Mouse (Mus musculus): ENCODE measurements around the gene Mmd2.

Gene Mmd2

DNA sequence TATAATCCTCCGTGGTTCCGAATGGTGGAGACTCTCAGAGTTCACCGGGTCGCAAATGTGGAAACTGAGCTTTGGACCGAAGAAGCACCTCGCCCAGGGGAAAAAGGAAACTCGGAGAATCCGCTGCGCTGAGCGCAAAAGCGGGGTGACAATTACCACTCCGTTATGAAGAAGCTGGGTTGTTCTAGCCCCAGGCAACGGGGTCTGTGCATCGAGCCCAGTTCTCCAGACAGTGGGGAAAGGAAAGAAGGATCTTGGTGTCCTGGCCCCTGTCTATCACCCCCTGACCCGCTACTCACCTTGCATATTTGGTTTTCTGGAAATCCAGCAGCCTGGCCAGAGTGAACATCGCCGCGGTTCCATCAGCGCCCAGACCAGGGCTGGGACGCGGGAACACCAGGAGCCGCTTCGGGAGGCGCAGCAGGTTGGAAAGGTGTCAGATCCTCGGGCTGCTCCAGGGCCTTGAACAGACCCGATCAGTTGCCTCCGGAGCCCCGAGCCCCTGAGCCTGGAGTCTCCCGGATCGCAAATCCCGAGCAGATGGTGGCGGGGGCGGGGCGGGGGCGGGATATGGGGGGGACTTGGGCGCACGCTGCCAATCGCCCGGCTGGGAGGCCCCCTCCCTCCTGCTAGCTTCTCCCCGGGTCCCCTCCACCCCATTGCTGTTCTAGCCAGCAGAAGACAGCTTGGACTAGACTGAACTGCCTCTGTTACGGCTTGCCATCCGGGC, at the start of gene Mmd2:
Gene Mmd2, minus strand, starts transcription at position 542 of the 730 bp plus-strand sequence.
- DNase-seq (ENCODE audit: low spot score): peak; percentile 25

DNA sequence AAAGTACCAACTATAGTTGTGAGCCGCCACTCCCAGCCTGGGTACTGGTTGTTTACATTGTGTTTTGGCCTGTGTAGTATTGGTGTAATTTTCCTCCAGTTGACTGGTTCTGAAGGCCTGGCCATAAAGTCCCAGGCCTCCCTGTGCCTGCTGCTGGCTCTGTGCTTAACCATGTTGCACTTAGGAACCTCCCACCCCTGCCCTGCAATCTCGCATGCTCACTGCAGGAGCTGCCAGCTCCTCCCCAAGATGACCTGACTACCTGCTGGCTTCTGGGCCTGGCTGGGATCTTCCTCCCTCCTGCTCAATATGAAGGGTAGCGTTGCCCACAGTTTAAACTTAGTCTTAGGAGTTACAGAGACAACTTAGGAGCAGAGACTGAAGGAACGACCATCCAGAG, 43.7 kb upstream of the Mmd2 start:
- DNase-seq (ENCODE audit: low spot score): no peak

DNA sequence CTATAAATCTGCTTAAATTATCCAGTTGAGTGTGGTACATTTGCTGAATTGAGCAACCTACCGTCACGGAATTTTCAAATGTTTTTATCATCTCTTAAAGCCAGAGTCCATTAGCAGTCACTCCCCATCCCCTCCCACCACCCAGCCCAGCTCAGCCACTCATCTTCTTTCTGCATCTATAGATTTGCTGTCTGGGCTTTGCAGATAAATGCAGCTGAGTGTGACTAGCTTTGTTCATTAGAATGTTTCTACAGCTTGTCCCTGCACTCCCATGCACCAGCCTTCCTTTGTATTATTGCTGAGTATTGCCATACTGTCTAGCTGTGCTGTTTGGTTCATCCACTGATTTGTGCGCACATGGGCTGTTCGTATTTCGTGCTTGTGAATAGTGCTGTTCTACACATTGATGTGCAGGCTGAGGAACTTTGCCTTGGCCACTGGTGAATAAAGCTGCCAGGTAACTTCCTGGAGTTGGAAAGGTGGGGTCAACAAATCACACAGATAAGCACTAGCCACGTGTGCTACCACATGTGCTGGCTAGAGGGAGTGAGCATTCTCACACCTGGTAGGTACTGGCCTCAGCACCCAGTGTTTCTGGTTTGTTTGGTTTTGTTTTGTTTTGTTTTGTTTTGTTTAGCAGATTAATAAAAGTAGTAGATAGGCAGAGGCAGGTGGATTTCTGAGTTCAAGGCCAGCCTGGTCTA, 42.3 kb upstream of the Mmd2 start:
- no peak for DNase-seq (ENCODE audit: low spot score)

DNA sequence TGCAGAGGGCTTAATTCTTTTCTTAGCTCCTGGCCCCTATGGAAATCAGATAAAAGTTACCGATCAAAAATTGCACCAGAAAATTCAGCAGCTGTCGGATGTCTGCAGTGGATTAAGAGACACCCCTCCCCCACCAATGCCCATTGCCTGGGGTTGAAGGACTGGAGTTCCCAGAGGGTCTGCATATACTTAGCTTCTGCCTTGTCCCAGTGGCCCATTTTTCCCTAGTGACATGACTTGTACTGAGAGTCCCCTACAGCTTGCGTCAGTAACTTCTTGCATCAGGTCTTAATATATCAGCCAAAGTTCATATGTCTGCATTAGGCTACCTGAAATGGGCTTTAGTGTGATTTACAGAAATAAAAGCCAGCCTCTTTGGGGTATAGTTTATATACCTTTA, 41.8 kb upstream of the Mmd2 start:
- DNase-seq (ENCODE audit: low spot score): no peak

DNA sequence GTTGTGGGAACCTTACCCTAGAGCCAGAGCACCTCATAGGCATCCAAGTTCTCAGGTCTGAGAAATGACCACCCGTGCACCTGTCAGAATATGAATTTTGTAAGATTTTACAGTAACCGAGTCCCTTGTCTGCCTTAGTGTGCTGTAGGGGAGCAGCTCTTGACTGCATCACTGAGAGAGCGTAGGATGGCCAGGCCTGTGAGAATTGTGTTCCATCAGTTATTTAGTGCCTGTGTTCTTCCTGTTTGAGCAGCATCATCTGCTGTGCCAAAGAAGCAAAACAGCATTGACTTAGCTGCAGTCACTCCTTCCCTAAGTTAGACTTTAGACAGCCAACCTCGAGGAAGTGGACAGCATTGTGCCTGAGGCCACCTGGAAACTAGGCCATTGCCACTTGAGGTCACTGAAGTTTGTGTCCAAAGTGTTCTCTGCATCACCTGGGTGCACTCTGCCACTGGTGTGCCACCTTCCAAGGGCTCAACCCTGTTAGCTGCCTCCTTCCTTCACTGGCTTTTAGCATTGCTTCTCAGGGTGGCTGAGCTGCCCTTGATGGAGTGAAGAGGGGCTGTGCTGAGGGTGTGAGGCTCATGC, 41.0 kb upstream of the Mmd2 start:
- DNase-seq (ENCODE audit: low spot score): no peak

DNA sequence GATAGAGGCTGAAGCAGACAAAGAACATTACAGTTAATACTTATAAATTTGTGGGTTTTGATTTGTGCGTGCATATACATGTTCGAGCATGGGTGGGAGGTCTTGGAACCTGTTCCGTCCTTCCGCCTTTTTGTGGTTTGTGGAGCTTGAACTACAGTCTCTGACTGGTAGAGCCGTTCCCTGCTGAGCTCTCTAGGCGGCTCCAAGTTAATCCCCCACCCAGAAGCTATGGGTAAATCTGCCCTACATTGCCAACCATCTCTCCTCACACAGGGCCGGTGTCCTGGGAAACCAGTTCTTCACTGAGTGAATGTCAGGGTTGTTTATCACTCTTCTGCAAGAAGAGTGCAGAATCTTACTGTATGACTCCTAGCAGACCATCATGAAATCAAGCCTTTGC, 39.6 kb upstream of the Mmd2 start:
- DNase-seq (ENCODE audit: low spot score): no peak

DNA sequence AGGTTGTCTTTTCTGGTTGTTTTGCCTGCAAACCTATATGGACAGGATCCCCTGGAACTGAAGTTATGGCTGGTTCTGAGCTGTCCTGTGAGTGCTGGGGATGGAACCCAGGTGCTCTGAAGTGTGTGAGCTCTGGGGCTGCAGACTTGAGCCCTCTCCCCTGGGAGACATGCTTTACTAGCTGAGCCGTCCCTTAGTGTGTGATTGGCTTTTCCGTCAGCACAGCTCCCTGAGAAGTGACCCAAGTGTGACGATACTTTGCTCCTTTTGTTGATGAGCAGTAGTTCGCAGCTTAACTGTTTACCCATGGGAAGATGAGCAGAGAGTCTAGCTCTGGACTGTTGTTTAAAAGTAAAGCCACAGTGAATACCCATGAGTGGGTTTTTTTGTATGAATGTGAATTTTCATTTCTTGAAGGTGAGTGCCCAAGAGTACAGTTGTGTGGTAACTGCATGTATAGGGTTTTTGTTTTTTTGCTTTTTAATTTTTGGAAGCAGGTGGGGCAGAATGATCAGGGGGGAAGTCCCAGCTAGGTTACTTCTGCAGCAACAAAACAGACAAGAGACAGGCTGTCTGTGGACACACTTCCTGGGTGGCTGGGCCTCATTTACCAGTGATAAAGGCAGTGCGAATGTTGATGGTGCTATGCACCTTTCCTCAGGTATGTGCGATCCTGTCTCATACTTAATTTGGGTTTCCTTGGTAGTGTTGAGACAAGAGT, 32.9 kb upstream of the Mmd2 start:
- DNase-seq (ENCODE audit: low spot score): no peak

DNA sequence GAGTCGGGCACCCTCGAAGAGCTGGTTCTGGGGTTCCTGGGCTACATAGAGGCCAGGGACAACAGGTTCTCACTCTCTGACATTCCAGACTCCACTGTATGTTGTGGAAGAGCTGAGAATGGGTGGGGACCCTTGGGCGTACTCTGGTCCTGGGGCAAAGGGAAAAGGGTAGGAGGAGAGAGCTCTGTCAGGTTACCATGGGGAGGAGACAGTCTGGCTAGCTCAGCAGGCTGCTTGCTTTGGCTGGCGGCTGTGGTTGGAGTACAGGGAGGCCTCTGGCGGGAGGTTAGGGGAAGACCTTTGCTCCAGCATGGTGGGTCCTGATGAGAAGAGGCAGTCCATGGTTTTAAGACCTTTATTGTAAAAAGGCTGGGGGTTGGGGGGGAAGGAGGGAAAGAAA, 31.5 kb upstream of the Mmd2 start:
- DNase-seq (ENCODE audit: low spot score): no peak

DNA sequence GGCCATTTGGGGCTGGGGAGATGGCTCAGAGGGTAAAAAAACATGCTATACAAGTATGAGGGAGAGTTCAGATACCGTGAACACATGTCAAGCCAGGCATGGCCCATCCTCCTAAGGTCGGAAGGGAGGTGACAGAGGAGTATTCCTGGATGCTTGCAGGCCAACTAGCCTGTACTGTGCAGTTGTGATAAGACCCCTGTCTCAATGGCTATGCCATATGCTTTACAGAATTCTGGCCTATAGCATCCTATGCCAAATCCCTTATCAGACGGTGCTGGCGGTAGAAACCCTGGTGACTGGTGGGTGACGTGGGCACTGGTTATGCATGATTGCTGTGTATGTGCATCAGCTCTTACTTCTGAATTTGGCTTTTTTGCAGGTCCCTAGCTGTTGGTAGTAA, 29.2 kb upstream of the Mmd2 start:
- DNase-seq (ENCODE audit: low spot score): no peak

DNA sequence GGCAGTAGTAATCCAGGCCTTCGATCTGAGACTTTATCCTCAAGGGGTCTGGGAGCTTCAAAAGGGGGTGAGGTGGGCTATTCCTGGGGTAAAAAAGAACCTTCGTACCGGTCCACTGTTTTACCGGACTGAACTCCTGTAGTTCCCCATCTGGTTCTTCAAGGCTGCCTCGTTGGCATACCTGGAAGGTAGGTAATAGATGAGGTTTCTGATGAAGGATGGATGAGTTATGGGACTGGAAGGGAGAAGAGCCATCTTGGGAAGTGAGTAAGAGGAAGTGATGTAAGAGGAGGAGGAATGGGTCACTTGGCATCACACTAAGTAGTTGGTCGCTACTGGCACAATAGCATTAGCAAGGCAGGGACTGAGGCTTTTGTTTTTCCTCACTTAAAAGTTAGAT, 21.6 kb upstream of the Mmd2 start:
- DNase-seq (ENCODE audit: low spot score): peak; percentile 13

DNA sequence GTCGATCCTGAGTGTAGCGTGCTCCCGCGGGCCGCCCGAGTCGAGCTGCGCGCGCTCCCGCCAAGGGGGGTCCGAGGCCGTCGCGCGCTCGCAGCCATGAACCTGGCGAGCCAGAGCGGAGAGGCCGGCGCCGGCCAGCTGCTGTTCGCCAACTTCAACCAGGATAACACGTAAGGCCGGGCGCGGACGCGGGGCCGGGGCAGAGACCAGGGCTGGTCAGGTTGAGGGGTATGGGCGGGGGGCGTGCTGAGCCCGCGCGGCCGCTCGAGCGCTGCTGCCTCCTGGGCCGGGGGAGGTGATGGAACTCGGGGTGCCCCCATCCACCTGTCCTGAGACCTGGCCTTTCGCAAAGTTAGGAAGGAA, 21.0 kb upstream of the Mmd2 start:
- no peak for DNase-seq (ENCODE audit: low spot score)

DNA sequence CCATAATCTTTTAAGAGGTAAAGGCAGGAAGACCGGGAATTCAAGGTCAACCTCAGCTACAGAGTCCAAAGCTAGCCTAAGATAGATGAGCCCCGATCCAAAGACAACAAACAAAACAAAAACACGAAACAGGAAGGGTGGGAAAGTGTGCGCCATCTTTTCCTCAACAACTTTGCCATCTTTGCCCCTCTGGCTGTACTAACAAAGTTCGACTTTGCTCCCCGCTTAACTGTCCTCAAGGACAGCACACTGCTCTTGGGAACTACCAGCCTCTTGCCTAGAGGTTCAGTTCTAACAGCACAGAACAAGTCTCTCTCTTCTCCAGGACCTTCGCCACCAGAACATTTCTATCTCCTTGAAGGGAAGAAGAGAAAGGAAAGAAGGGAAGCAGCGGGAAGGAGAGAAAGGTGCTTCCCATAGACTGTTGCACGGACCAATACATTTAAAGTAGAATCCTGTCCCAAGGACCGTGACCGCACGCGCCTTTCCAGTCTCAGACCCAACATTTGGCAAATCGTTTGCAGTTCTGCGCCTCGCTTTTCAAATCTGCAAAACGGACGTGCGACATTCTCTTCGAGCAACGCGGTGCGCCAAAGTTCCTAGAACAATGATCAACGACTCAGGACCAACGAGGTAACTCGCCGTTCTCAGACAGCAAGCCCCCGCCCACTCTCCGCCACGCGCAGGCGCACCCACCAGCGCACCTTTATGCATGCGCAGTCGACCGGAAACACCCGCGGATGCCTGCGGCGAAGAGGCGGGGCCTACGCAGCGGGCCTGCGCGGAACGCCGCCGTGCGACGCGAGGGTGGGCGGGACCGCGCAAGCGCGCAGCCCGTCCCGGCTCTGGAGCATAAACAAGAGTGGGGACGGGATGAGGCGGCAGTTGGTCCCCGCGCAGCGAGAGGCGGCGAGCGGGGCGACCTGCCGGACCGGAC, 20.4 kb upstream of the Mmd2 start:
- DNase-seq (ENCODE audit: low spot score): peak; percentile 96

DNA sequence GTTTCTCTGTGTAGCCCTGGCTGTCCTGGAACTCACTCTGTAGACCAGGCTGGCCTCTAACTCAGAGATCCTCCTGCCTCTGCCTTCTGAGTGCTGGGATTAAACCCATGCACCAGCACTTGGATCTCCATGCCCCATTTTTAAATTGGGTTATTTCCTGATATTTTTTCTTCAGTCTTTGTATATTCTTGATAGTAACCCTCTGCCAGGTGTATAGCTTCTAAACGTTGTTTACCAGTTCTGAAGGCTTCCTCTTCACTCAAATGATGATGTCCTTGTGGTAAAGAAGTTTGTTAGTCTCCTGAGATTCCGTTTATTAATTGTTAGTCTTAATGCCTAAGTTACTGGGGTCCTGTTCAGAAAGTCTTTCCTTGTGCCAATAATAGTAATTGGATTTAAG, 18.8 kb upstream of the Mmd2 start, which contains the start of gene Wipi2:
Gene Wipi2, plus strand, starts transcription at position 301 of the 400 bp plus-strand sequence.
- DNase-seq (ENCODE audit: low spot score): no peak

DNA sequence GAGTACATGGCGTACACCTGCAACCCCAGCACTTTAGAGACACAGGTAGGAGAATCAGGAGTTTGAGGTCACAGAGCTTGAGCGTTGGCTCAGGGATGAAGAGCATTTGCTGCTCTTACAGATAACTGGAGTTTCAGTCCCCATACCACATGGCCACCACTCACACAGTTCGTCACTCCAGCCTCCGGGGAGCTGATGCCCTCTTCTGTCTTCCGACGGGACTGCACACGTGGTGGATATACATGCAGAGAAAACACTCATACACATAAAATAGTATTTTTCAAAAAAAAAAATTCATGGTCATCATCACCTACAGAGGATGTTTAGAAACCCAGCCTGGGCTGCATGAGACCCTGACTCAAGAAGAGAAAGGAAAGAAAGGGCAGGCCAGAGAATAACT, 14.5 kb upstream of the Mmd2 start:
- no peak for DNase-seq (ENCODE audit: low spot score)

DNA sequence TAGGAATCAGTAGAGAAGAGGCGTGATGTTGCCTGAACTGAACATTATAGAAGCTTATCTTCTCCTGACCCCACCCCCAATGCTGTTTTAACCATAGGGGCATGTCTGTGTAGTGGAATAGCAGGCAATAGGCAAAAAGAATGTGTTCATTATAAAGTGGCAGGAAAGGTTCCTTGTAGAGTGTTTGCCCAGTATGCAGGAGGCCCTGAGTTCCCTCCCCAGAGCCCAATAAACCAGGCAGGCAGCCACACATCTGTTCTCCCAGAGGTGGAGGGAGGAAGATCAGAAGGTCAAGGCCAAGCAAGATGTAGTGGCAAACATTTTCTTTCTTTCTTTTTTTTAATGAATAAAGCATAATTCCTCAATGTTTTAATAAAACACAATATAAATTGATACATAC, 13.5 kb upstream of the Mmd2 start:
- no peak for DNase-seq (ENCODE audit: low spot score)

DNA sequence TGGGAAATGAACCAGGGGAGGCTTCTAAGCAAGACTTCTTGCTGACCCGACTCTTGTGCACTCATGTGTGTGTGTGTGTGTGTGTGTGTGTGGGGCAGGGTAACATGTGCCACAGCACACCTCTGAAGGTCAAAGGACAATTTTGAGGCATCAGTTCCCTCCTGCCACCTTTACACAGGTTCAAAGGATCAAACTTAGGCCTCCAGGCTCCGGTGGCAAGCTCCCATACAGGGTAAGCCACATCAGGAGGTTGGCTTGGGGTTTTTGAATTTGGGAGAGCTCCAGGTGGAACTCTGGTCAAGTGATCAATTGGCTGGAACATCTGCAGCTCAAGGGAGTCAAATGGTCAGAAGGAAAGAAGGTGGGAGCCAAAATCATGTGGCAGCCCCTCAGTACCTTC, 12.8 kb upstream of the Mmd2 start:
- no peak for DNase-seq (ENCODE audit: low spot score)

DNA sequence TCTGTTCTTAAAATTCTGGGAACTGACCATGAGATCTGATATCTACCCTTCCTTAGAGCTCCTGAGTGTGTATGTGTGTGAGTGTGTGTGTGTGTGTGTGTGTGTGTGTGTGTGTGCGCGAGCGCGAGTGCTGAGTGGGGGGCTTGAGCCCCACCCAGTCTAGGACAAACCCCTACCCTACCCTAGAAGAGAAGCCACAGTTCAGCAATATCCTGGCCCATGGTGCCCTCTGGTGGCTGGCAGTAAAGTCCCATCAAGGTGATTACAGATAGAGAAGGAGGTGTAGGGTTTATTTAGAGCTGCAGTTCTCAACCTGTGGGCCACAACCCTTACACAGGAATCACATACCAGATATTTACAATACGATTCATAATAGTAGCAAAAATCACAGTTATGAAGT, 11.3 kb upstream of the Mmd2 start:
- peak; percentile 62 for DNase-seq (ENCODE audit: low spot score)

DNA sequence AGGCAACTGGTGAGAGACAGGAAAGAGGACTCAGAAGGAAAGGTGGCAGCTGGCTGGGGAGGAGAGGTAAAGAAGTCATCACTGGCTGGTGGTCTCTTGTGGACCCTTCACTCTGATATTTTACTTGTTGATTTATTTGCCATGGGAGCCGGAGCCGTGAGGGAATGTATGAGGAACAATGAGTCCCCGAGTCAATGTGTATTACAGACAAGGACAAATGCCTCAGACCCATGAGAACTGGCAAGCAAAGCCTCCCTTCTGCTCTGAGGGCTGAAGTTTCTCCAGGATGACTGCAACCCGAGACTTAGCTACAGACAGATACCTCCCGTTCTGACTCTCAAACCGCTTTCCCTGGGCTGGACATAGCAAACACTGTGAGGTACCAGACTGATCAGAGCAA, 7.7 kb upstream of the Mmd2 start:
- no peak for DNase-seq (ENCODE audit: low spot score)

DNA sequence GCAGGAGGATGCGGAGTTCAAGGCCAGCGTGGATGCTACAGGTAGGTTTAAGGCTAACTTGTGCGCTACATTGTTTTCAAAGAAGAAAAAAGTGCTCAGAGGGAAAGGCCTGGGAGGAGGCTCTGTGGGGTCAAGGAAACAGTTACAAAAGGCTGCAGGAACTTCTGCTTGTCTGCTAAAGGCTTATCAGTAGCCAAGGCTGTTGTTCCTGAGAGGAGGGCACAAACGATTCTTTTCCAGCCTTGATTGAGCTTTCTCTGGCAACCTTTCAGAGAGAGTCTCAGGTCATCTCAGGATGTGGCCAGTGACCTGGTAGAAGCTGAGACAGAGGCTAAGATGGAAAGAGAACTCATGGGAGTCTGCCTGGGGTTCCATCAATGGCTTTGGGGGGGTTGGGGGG, 7.0 kb upstream of the Mmd2 start:
- DNase-seq (ENCODE audit: low spot score): no peak

DNA sequence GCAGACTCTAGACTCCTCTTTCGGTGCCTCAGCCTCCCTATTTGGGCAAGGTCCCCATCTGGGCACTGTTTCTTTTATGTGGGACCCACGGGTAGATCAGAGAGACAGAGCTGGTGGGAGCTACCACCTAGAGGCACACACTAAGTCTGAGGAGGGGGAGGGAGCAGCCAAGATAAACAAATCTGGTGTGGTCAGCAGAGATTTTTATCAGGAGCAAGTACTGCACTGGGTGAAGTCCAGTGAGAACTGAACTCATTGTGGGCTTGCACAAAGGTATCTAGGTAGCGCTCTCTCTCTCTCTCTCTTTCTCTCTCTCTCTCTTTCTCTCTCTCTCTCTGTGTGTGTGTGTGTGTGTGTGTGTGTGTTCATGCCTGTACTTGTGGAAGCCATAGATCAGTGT, 5.9 kb upstream of the Mmd2 start:
- no peak for DNase-seq (ENCODE audit: low spot score)

DNA sequence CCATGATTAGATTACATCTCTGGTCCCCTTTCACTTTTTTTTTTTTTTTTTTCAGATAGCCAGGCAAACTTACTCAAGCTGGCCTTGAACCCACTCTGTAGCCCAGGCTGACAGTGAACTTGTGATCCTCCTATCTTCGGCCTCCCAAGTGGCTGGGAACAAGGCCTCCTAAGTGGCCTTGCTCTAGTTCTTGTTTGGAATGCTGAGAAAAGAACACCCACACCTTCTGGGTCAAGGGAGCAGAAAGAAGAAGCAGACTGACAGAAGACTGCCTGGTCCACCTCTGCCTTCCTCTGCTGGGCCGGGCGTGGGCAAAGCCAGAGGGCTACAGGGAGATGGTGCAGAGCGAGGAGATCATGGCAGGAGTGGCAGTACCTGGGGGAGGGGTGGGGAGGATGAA, 1.8 kb upstream of the Mmd2 start:
- DNase-seq (ENCODE audit: low spot score): no peak

DNA sequence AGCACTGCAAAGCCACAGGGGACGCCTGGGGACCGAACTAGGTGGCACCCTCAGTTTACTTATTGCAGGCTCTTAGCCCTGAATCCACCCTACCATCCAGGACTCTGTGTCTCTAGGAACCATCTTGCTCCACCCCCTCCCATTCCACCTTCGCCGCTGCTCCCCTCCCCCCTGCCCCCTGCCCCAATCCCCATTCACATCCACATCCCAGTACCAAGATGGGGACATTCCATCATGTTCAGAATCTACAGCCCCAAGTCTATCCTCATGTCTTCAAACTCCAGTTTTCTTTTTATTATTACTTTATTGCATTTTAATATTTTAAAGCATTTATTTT, 357 bp upstream of the Mmd2 start:
- no peak for DNase-seq (ENCODE audit: low spot score)
